Mouse (Mus musculus): ENCODE results near the gene Trip10. TPM values are rescaled to one million over a fixed set of nuclear protein-coding genes. Genes with fewer than 3 reads are reported as not detected.

Gene Trip10
- polyA plus RNA-seq, 1 experiment, result 0.18 TPM

GRCm38 (mm10) chr17:57256921-57257485, 7.7 kb downstream of the Trip10 start:
- H3K4me1 ChIP-seq (ENCODE audit: control insufficient read depth), result peaks cover 2% of the 10 kb centered on the region
- H3K4me3 ChIP-seq (replicated peaks), result no peak overlapping the region
- H3K36me3 ChIP-seq (ENCODE audit: control insufficient read depth), result peaks cover 7% of the 10 kb centered on the region; the same call in 1 of the 2 replicates
- no peak for TF ChIP-seq TAL1 (IDR thresholded peaks at IDR 0.05; ENCODE audit: low read length)
- TF ChIP-seq GATA1 (IDR thresholded peaks at IDR 0.05; ENCODE audit: low read length), result no peak
- H3K27me3 ChIP-seq (ENCODE audit: control insufficient read depth), result no peaks in the 10 kb centered on the region
- H3K9me3 ChIP-seq (ENCODE audit: control insufficient read depth, low read length), result no peaks in the 10 kb centered on the region

GRCm38 (mm10) chr17:57258191-57258590, 8.9 kb downstream of the Trip10 start:
- H3K27me3 ChIP-seq (ENCODE audit: control insufficient read depth), result no peaks in the 10 kb centered on the region

GRCm38 (mm10) chr17:57259742-57260141, 10.5 kb downstream of the Trip10 start:
- TF ChIP-seq TAL1 (IDR thresholded peaks at IDR 0.05; ENCODE audit: low read length), result no peak
- TF ChIP-seq GATA1 (IDR thresholded peaks at IDR 0.05; ENCODE audit: low read length), result no peak
- H3K9me3 ChIP-seq (ENCODE audit: control insufficient read depth, low read length), result no peaks in the 10 kb centered on the region
- peaks cover 3% of the 10 kb centered on the region; the same call in 1 of the 2 replicates for H3K36me3 ChIP-seq (ENCODE audit: control insufficient read depth)
- H3K4me3 ChIP-seq (replicated peaks), result no peak overlapping the region
- H3K27me3 ChIP-seq (ENCODE audit: control insufficient read depth), result no peaks in the 10 kb centered on the region
- peaks cover 9% of the 10 kb centered on the region for H3K4me1 ChIP-seq (ENCODE audit: control insufficient read depth)

More at GRCm38 (mm10) chr17:57258191-57258590, 8.9 kb downstream of the Trip10 start:
- H3K9me3 ChIP-seq (ENCODE audit: control insufficient read depth, low read length), result no peaks in the 10 kb centered on the region
- H3K4me3 ChIP-seq (replicated peaks), result no peak overlapping the region
- H3K4me1 ChIP-seq (ENCODE audit: control insufficient read depth), result peaks cover 2% of the 10 kb centered on the region
- TF ChIP-seq TAL1 (IDR thresholded peaks at IDR 0.05; ENCODE audit: low read length), result no peak
- no peak for TF ChIP-seq GATA1 (IDR thresholded peaks at IDR 0.05; ENCODE audit: low read length)
- peaks cover 8% of the 10 kb centered on the region; the same call in 1 of the 2 replicates for H3K36me3 ChIP-seq (ENCODE audit: control insufficient read depth)

- no peak overlapping the region for H3K4me3 ChIP-seq (replicated peaks)
- no peak for TF ChIP-seq GATA1 (IDR thresholded peaks at IDR 0.05; ENCODE audit: low read length)
- TF ChIP-seq TAL1 (IDR thresholded peaks at IDR 0.05; ENCODE audit: low read length), result no peak
- H3K27me3 ChIP-seq (ENCODE audit: control insufficient read depth), result no peaks in the 10 kb centered on the region
- peaks cover 15% of the 10 kb centered on the region for H3K4me1 ChIP-seq (ENCODE audit: control insufficient read depth)
- no peaks in the 10 kb centered on the region for H3K9me3 ChIP-seq (ENCODE audit: control insufficient read depth, low read length)
- H3K36me3 ChIP-seq (ENCODE audit: control insufficient read depth), result peaks cover 3% of the 10 kb centered on the region; the same call in 1 of the 2 replicates
Measured at GRCm38 (mm10) chr17:57260351-57260750, 11.1 kb downstream of the Trip10 start.

GRCm38 (mm10) chr17:57261286-57261685, 12.0 kb downstream of the Trip10 start:
- no peak overlapping the region for H3K4me3 ChIP-seq (replicated peaks)
- H3K27me3 ChIP-seq (ENCODE audit: control insufficient read depth), result no peaks in the 10 kb centered on the region
- H3K9me3 ChIP-seq (ENCODE audit: control insufficient read depth, low read length), result no peaks in the 10 kb centered on the region
- no peak for TF ChIP-seq GATA1 (IDR thresholded peaks at IDR 0.05; ENCODE audit: low read length)
- TF ChIP-seq TAL1 (IDR thresholded peaks at IDR 0.05; ENCODE audit: low read length), result no peak
- peaks cover 3% of the 10 kb centered on the region; the same call in 1 of the 2 replicates for H3K36me3 ChIP-seq (ENCODE audit: control insufficient read depth)
- H3K4me1 ChIP-seq (ENCODE audit: control insufficient read depth), result peaks cover 19% of the 10 kb centered on the region

- peaks cover 3% of the 10 kb centered on the region; the same call in 1 of the 2 replicates for H3K36me3 ChIP-seq (ENCODE audit: control insufficient read depth)
- H3K4me1 ChIP-seq (ENCODE audit: control insufficient read depth), result peaks cover 19% of the 10 kb centered on the region
- H3K4me3 ChIP-seq (replicated peaks), result no peak overlapping the region
Measured at GRCm38 (mm10) chr17:57261796-57262195, 12.5 kb downstream of the Trip10 start.

GRCm38 (mm10) chr17:57262901-57263550, 13.8 kb downstream of the Trip10 start:
- TF ChIP-seq GATA1 (IDR thresholded peaks at IDR 0.05; ENCODE audit: low read length) (no peak), TAL1 (IDR thresholded peaks at IDR 0.05; ENCODE audit: low read length) (no peak)
- peaks cover 3% of the 10 kb centered on the region; the same call in 1 of the 2 replicates for H3K36me3 ChIP-seq (ENCODE audit: control insufficient read depth)
- H3K27me3 ChIP-seq (ENCODE audit: control insufficient read depth), result no peaks in the 10 kb centered on the region
- H3K9me3 ChIP-seq (ENCODE audit: control insufficient read depth, low read length), result no peaks in the 10 kb centered on the region
- peaks cover 19% of the 10 kb centered on the region for H3K4me1 ChIP-seq (ENCODE audit: control insufficient read depth)
- H3K4me3 ChIP-seq (replicated peaks), result no peak overlapping the region

More at GRCm38 (mm10) chr17:57261796-57262195, 12.5 kb downstream of the Trip10 start:
- Histone ChIP-seq H3K27me3 (ENCODE audit: control insufficient read depth) (no peaks in the 10 kb centered on the region), H3K9me3 (ENCODE audit: control insufficient read depth, low read length) (no peaks in the 10 kb centered on the region)
- TF ChIP-seq GATA1 (IDR thresholded peaks at IDR 0.05; ENCODE audit: low read length), result no peak
- TF ChIP-seq TAL1 (IDR thresholded peaks at IDR 0.05; ENCODE audit: low read length), result no peak

- H3K36me3 ChIP-seq (ENCODE audit: control insufficient read depth), result peaks cover 3% of the 10 kb centered on the region; the same call in 1 of the 2 replicates
Measured at GRCm38 (mm10) chr17:57264164-57264563, 14.9 kb downstream of the Trip10 start.

More at GRCm38 (mm10) chr17:57264164-57264563, 14.9 kb downstream of the Trip10 start:
- Histone ChIP-seq H3K4me3 (replicated peaks) (no peak overlapping the region), H3K9me3 (ENCODE audit: control insufficient read depth, low read length) (no peaks in the 10 kb centered on the region), H3K27me3 (ENCODE audit: control insufficient read depth) (no peaks in the 10 kb centered on the region), H3K4me1 (ENCODE audit: control insufficient read depth) (peaks cover 19% of the 10 kb centered on the region)
- TF ChIP-seq TAL1 (IDR thresholded peaks at IDR 0.05; ENCODE audit: low read length), result no peak
- TF ChIP-seq GATA1 (IDR thresholded peaks at IDR 0.05; ENCODE audit: low read length), result no peak

Measured in erythroblast, embryonic 14.5 days (primary cell).